Mouse (Mus musculus) hindbrain, postnatal 0 days (tissue): ENCODE results near the gene Dcaf6. TPM values are rescaled to one million over a fixed set of nuclear protein-coding genes. Genes with fewer than 3 reads are reported as not detected.

Experiments used
- ATAC-seq: fragments of 200-750 bp; cut with Nextera tagmentation; 2 replicates; pipeline ENCODE4 v1.8.0; 2017; ENCODE audit warnings: mild to moderate bottlenecking, moderate TSS enrichment, moderate library complexity
- DNase-seq: peaks from one replicate; pipeline ENCODE4 v3.0.0-alpha.2; 2015; ENCODE audit warnings: low spot score
- H3K27ac ChIP-seq: fragments of 300-500 bp; sonication (generic); 2 replicates; pipeline ENCODE4 v1.5.1; 2014; ENCODE audit warnings: mild to moderate bottlenecking
- H3K27me3 ChIP-seq: fragments of 300-500 bp; sonication (generic); 2 replicates; pipeline ENCODE4 v1.6.1; 2014; ENCODE audit warnings: low read length, mixed read lengths; ENCODE audit not compliant: insufficient read depth
- H3K36me3 ChIP-seq: fragments of 300-500 bp; sonication (generic); 2 replicates; pipeline ENCODE4 v1.6.1; 2014; ENCODE audit warnings: low read length, mixed read lengths; ENCODE audit not compliant: insufficient read depth
- H3K4me1 ChIP-seq: fragments of 300-500 bp; sonication (generic); 2 replicates; pipeline ENCODE4 v1.6.1; 2014; ENCODE audit warnings: antibody characterized with exemption, low read length, mixed read lengths; ENCODE audit not compliant: insufficient read depth
- H3K4me2 ChIP-seq: fragments of 300-500 bp; sonication (generic); 2 replicates; pipeline ENCODE4 v1.6.1; 2014; ENCODE audit warnings: low read depth, mild to moderate bottlenecking, low read length, moderate library complexity, mixed read lengths
- H3K4me3 ChIP-seq: fragments of 300-500 bp; sonication (generic); 2 replicates; pipeline ENCODE4 v1.5.1; 2014; ENCODE audit warnings: low read length
- H3K9ac ChIP-seq: fragments of 300-500 bp; sonication (generic); replicated peaks from 2 replicates; pipeline ENCODE4 v1.6.1; 2014; ENCODE audit warnings: mild to moderate bottlenecking, low read length, moderate library complexity, mixed read lengths
- H3K9me3 ChIP-seq: fragments of 300-500 bp; sonication (generic); 2 replicates; pipeline ENCODE4 v1.6.1; 2016; ENCODE audit warnings: low read length, mixed read lengths
- CTCF ChIP-seq: IDR thresholded peaks from 2 replicates; pipeline ENCODE4 v1.5.1; 2016; ENCODE audit warnings: antibody characterized with exemption, control low read depth, low read depth
- WGBS: fragments of 180-500 bp; shearing (Covaris S2); extraction: QIAGEN DNeasy Blood & Tissue Kit; methylation state at CpG from one replicate; pipeline ENCODE4 v1.1.7; 2014; 5-methylcytosine and 5-hydroxymethylcytosine counted together
- polyA plus RNA-seq: library from polyadenylated mRNA; unstranded; fragments of >200 nt; fragmentation: Nextera tagmentation; extraction: Ambion mirVana; gene quantifications from 2 replicates; pipeline ENCODE4 v1.2.1, GENCODE M21; 2015
- total RNA-seq: library from RNA; depleted of rRNA; stranded (reverse); fragments of >200 nt; gene quantifications from 2 replicates; pipeline ENCODE4 v1.2.3, GENCODE M21; 2014

The Dcaf6 gene
- total and polyA plus RNA-seq, 2 experiments from 2014 or later: 19.2 to 32.9 TPM

GRCm38 (mm10) chr1:165308180-165308579 is 152.1 kb downstream of the Dcaf6 start:
- ATAC-seq: no peak
- TF ChIP-seq CTCF: no peak
- H3K36me3 ChIP-seq: peaks cover 28% of the 10 kb centered on the region; the same call in 1 of the 2 replicates

GRCm38 (mm10) chr1:165304341-165304740 is 155.9 kb downstream of the Dcaf6 start:
- no peak for DNase-seq
- Histone ChIP-seq H3K27me3 (no peaks in the 10 kb centered on the region), H3K27ac (no peak overlapping the region), H3K9me3 (no peaks in the 10 kb centered on the region), H3K9ac (no peak overlapping the region), H3K4me3 (no peak overlapping the region), H3K4me1 (no peaks in the 10 kb centered on the region), H3K36me3 (peaks cover 9% of the 10 kb centered on the region; the same call in 1 of the 2 replicates), H3K4me2 (no peak overlapping the region)
- WGBS: 91% methylated on average over 7 of the region's 7 CpGs
- TF ChIP-seq CTCF: no peak
- ATAC-seq: no peak

More at GRCm38 (mm10) chr1:165308180-165308579, 152.1 kb downstream of the Dcaf6 start:
- Histone ChIP-seq H3K27ac (no peak overlapping the region), H3K9ac (no peak overlapping the region), H3K4me1 (no peaks in the 10 kb centered on the region), H3K27me3 (no peaks in the 10 kb centered on the region), H3K4me3 (no peak overlapping the region), H3K9me3 (no peaks in the 10 kb centered on the region), H3K4me2 (no peak overlapping the region)
- no peak for DNase-seq
- 78% methylated on average over 11 of the region's 11 CpGs for WGBS

- Histone ChIP-seq H3K27ac (peak overlapping the region; percentile 41; the same call in 1 of the 2 replicates), H3K4me2 (no peak overlapping the region), H3K4me1 (no peaks in the 10 kb centered on the region), H3K9me3 (no peaks in the 10 kb centered on the region), H3K4me3 (no peak overlapping the region), H3K9ac (no peak overlapping the region), H3K36me3 (peaks cover 9% of the 10 kb centered on the region; the same call in 1 of the 2 replicates), H3K27me3 (no peaks in the 10 kb centered on the region)
- TF ChIP-seq CTCF: no peak
- ATAC-seq: no peak
- DNase-seq: no peak
- WGBS: 89% methylated on average over 6 of the region's 6 CpGs
These were observed 157.1 kb downstream of the Dcaf6 start for GRCm38 (mm10) chr1:165303209-165303608.

GRCm38 (mm10) chr1:165302455-165303208 is 157.6 kb downstream of the Dcaf6 start:
- H3K27me3 ChIP-seq: no peaks in the 10 kb centered on the region
- no peak overlapping the region for H3K9ac ChIP-seq
- ATAC-seq: peak; percentile 67
- DNase-seq: peak; percentile 82
- TF ChIP-seq CTCF: peak; percentile 35
- 51% methylated on average over 13 of the region's 13 CpGs for WGBS
- no peak overlapping the region for H3K4me3 ChIP-seq
- no peaks in the 10 kb centered on the region for H3K9me3 ChIP-seq
- H3K36me3 ChIP-seq: peaks cover 6% of the 10 kb centered on the region; the same call in 1 of the 2 replicates
- no peaks in the 10 kb centered on the region for H3K4me1 ChIP-seq
- H3K27ac ChIP-seq: peak overlapping the region; percentile 41
- no peak overlapping the region for H3K4me2 ChIP-seq

GRCm38 (mm10) chr1:165301567-165301966 is 158.7 kb downstream of the Dcaf6 start:
- Histone ChIP-seq H3K36me3 (peaks cover 4% of the 10 kb centered on the region; the same call in 1 of the 2 replicates), H3K9me3 (no peaks in the 10 kb centered on the region), H3K9ac (no peak overlapping the region), H3K4me2 (no peak overlapping the region), H3K27ac (no peak overlapping the region), H3K27me3 (no peaks in the 10 kb centered on the region), H3K4me3 (no peak overlapping the region), H3K4me1 (no peaks in the 10 kb centered on the region)
- no peak for TF ChIP-seq CTCF
- DNase-seq (no peak), ATAC-seq (no peak)
- WGBS: 64% methylated on average over 2 of the region's 2 CpGs

GRCm38 (mm10) chr1:165301108-165301507 is 159.2 kb downstream of the Dcaf6 start:
- Histone ChIP-seq H3K27me3 (no peaks in the 10 kb centered on the region), H3K27ac (no peak overlapping the region), H3K9me3 (no peaks in the 10 kb centered on the region), H3K4me2 (no peak overlapping the region), H3K4me3 (no peak overlapping the region), H3K9ac (no peak overlapping the region), H3K4me1 (no peaks in the 10 kb centered on the region), H3K36me3 (peaks cover 3% of the 10 kb centered on the region; the same call in 1 of the 2 replicates)
- ATAC-seq: no peak
- DNase-seq: no peak
- no peak for TF ChIP-seq CTCF
- WGBS: 91% methylated on average over 3 of the region's 3 CpGs

GRCm38 (mm10) chr1:165295489-165295888 is 164.8 kb downstream of the Dcaf6 start, which contains the start of gene Gpr161:
Gene Gpr161 (plus strand): TSS chr1:165295789.
- Histone ChIP-seq H3K4me2 (no peak within 1 kb of the TSS), H3K9me3 (no peaks in the 10 kb centered on the region), H3K27me3 (no peaks in the 10 kb centered on the region), H3K4me1 (no peaks in the 10 kb centered on the region), H3K27ac (no peak within 1 kb of the TSS), H3K4me3 (no peak within 1 kb of the TSS), H3K9ac (no peak within 1 kb of the TSS), H3K36me3 (0 out of 2 replicates have a peak, but pooled peaks cover 6% of the 10 kb centered on the region)
- ATAC-seq: no peak
- no peak for DNase-seq
- 100% methylated on average over 1 of the region's 1 CpGs for WGBS
- no peak for TF ChIP-seq CTCF
